Mouse (Mus musculus): ENCODE results near the gene Olfr635. TPM values are rescaled to one million over a fixed set of nuclear protein-coding genes. Genes with fewer than 3 reads are reported as not detected.

The Olfr635 gene
- polyA plus RNA-seq (2017; shearing (Covaris generic)): 0.06 TPM

DNA sequence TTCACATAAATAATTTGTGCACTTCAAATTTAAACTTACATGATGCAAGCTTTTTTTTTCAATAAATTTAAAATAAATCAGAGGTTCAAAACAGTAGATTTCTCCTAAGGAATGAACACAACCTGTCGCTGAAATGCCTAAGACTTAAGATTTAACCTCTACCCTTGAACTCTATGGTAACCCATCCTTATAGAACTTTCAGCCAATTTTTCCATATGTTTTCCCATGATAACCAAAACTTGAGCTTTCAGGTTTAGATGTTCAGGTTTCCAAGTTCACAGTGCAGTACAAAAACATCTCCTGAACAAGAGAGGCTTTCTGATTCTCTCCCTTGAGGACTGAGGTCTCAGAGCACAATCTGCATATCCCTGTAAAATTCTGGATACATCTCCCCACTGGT, at the start of gene Olfr635:
Olfr635 (plus strand) TSS at position 301 of the 400 bp plus-strand sequence.

DNA sequence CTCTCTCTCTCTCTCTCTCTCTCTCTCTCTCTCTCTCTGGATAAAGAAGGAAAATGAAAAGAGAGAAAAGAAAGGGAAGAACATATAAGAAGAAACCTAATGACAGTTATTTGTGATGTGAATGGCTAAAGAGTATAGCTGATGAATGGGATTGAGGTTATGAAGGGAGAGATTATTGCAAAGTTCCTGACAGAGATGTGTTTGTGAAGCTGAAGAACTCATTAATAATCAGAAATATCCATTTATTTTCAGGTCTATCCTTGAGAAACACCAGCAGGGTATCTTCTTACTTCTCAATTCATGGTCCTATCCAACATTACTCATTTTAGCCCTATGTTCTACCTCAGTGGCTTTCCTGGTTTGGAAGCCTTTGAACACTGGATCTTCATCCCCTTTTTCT, 42.4 kb upstream of the Olfr635 start, which contains the start of gene Olfr631:
Olfr631 (plus strand) TSS at position 301 of the 400 bp plus-strand sequence.

GRCm38 (mm10) chr7:103934264-103934663, 36.7 kb upstream of the Olfr635 start, which contains the start of gene Olfr632:
Olfr632 (plus strand) TSS chr7:103934347.

DNA sequence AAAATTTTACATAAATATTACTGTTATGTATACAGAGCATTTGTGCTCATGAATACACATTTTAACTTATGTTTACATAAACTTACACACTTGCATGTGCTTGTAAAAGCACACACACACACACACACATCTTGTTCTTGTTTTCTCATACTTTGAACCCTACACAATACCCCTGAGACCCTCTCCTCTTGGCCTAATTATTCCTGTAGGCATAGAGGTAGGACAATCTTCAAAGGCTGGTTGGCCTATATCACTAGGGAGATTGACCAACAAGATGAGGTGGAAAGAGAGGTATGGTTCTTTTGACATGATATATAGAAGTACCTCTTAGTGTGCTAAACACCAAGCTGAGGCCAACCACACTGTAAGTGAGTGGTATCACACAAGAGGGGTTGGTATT, 26.8 kb upstream of the Olfr635 start, which contains the start of gene Olfr633:
Olfr633 (plus strand) TSS at position 301 of the 400 bp plus-strand sequence.

GRCm38 (mm10) chr7:103998446-103998845, 27.5 kb downstream of the Olfr635 start, which contains the start of gene Olfr638:
Olfr638 (plus strand) TSS chr7:103998746.

DNA sequence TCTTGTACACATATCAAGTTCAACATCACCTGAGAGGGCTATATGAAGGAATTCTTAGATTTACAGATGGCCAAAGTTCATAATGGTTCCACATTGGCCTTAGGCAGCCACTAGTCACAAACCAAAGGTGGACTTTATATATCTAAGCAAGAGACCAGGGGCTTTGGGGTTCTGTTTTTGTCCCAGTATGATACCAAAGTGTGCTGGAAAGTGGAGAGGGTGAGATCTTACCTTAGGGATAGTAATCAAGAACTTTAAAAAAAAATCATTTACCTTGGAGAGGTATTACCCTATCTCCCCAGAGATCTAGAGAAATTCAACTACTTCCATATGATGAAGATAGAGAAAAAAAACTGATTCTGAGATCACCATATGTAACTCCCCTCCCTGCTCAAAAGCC, 46.3 kb downstream of the Olfr635 start, which contains the start of gene Olfr639:
Olfr639 (minus strand) TSS at position 101 of the 400 bp plus-strand sequence.

GRCm38 (mm10) chr7:104025473-104025872, 54.5 kb downstream of the Olfr635 start, which contains the start of gene Olfr640:
Olfr640 (minus strand) TSS chr7:104025573.

GRCm38 (mm10) chr7:104035145-104035544, 64.2 kb downstream of the Olfr635 start, which contains the start of gene Olfr641:
Olfr641 (plus strand) TSS chr7:104035445.

Other genes with a start within 250 kb of the Olfr635 start
- gene Olfr628, start 240.8 kb upstream of the Olfr635 start, polyA plus RNA-seq (2017; shearing (Covaris generic)): not detected
- gene Olfr629, start 226.2 kb upstream of the Olfr635 start, polyA plus RNA-seq (2017; shearing (Covaris generic)): not detected
- not detected for gene Olfr630, start 213.8 kb upstream of the Olfr635 start, polyA plus RNA-seq (2017; shearing (Covaris generic))
- not detected for gene Olfr69, start 199.6 kb upstream of the Olfr635 start, polyA plus RNA-seq (2017; shearing (Covaris generic))
- 0.14 TPM for gene Olfr68, start 191.5 kb upstream of the Olfr635 start, polyA plus RNA-seq (2017; shearing (Covaris generic))
- not detected for gene Olfr67, start 179.3 kb upstream of the Olfr635 start, polyA plus RNA-seq (2017; shearing (Covaris generic))
- gene Hbb-bt, start 157.2 kb upstream of the Olfr635 start, polyA plus RNA-seq (2017; shearing (Covaris generic)): not detected
- 1.6 TPM for gene Hbb-bs, start 143.1 kb upstream of the Olfr635 start, polyA plus RNA-seq (2017; shearing (Covaris generic))
- not detected for gene Hbb-bh2, start 130.6 kb upstream of the Olfr635 start, polyA plus RNA-seq (2017; shearing (Covaris generic))
- not detected for gene Hbb-bh1, start 128.0 kb upstream of the Olfr635 start, polyA plus RNA-seq (2017; shearing (Covaris generic))
- not detected for gene Hbb-y, start 117.9 kb upstream of the Olfr635 start, polyA plus RNA-seq (2017; shearing (Covaris generic))
- not detected for gene Olfr66, start 84.9 kb upstream of the Olfr635 start, polyA plus RNA-seq (2017; shearing (Covaris generic))
- gene Olfr64, start 76.7 kb upstream of the Olfr635 start, polyA plus RNA-seq (2017; shearing (Covaris generic)): not detected
- gene Olfr65, start 67.7 kb upstream of the Olfr635 start, polyA plus RNA-seq (2017; shearing (Covaris generic)): not detected
- not detected for gene Olfr631, start 42.3 kb upstream of the Olfr635 start, polyA plus RNA-seq (2017; shearing (Covaris generic))
- gene Olfr632, start 36.8 kb upstream of the Olfr635 start, polyA plus RNA-seq (2017; shearing (Covaris generic)): not detected
- not detected for gene Olfr633, start 26.7 kb upstream of the Olfr635 start, polyA plus RNA-seq (2017; shearing (Covaris generic))
- gene Olfr638, start 27.6 kb downstream of the Olfr635 start, polyA plus RNA-seq (2017; shearing (Covaris generic)): not detected
- not detected for gene Olfr639, start 46.2 kb downstream of the Olfr635 start, polyA plus RNA-seq (2017; shearing (Covaris generic))
- gene Olfr640, start 54.4 kb downstream of the Olfr635 start, polyA plus RNA-seq (2017; shearing (Covaris generic)): not detected
- gene Olfr641, start 64.3 kb downstream of the Olfr635 start, polyA plus RNA-seq (2017; shearing (Covaris generic)): not detected
- gene Olfr642, start 81.5 kb downstream of the Olfr635 start, polyA plus RNA-seq (2017; shearing (Covaris generic)): not detected
- 0.25 TPM for gene 4930516K23Rik, start 90.3 kb downstream of the Olfr635 start, polyA plus RNA-seq (2017; shearing (Covaris generic))
- gene Olfr644, start 100.7 kb downstream of the Olfr635 start, polyA plus RNA-seq (2017; shearing (Covaris generic)): not detected
- gene Olfr645, start 114.3 kb downstream of the Olfr635 start, polyA plus RNA-seq (2017; shearing (Covaris generic)): not detected
- gene Olfr646, start 133.7 kb downstream of the Olfr635 start, polyA plus RNA-seq (2017; shearing (Covaris generic)): not detected
- not detected for gene Ubqln5, start 158.7 kb downstream of the Olfr635 start, polyA plus RNA-seq (2017; shearing (Covaris generic))
- gene Olfr643, start 166.3 kb downstream of the Olfr635 start, polyA plus RNA-seq (2017; shearing (Covaris generic)): not detected
- gene Ubqln3, start 172.1 kb downstream of the Olfr635 start, polyA plus RNA-seq (2017; shearing (Covaris generic)): not detected
- gene Ubqlnl, start 179.4 kb downstream of the Olfr635 start, polyA plus RNA-seq (2017; shearing (Covaris generic)): not detected
- not detected for gene Olfm5, start 193.7 kb downstream of the Olfr635 start, polyA plus RNA-seq (2017; shearing (Covaris generic))
- 0.17 TPM for gene Olfr648, start 212.2 kb downstream of the Olfr635 start, polyA plus RNA-seq (2017; shearing (Covaris generic))
- not detected for gene Olfr649, start 224.8 kb downstream of the Olfr635 start, polyA plus RNA-seq (2017; shearing (Covaris generic))
- gene Trim6, start 247.6 kb downstream of the Olfr635 start, polyA plus RNA-seq (2017; shearing (Covaris generic)): 2.8 TPM